Mouse (Mus musculus) hindbrain, embryonic 15.5 days (tissue): ENCODE data around the gene B3galt4. TPM values are rescaled to one million over a fixed set of nuclear protein-coding genes. Genes with fewer than 3 reads are reported as not detected.
A peak's percentile ranks its signal among the peaks of the same experiment; 100 is the strongest.

Experiments
- ATAC-seq: fragments of 200-750 bp; cut with Nextera tagmentation; 2 replicates; pipeline ENCODE4 v1.8.0; 2017; ENCODE audit warnings: low read depth, moderate number of reproducible peaks, moderate TSS enrichment; ENCODE audit not compliant: low FRiP score
- H3K27ac ChIP-seq: fragments of 300-500 bp; sonication (generic); replicated peaks from 2 replicates; pipeline ENCODE4 v1.5.1; 2015; ENCODE audit warnings: mild to moderate bottlenecking, inconsistent platforms
- H3K27me3 ChIP-seq: fragments of 300-500 bp; sonication (generic); 2 replicates; pipeline ENCODE4 v1.6.1; 2015; ENCODE audit warnings: control low read depth, inconsistent platforms
- H3K36me3 ChIP-seq: fragments of 300-500 bp; sonication (generic); 2 replicates; pipeline ENCODE4 v1.6.1; 2015; ENCODE audit warnings: control low read depth, inconsistent platforms
- H3K4me1 ChIP-seq: fragments of 300-500 bp; sonication (generic); replicated peaks from 2 replicates; pipeline ENCODE4 v1.6.1; 2015; ENCODE audit warnings: control low read depth, inconsistent platforms
- H3K4me2 ChIP-seq: fragments of 300-500 bp; sonication (generic); 2 replicates; pipeline ENCODE4 v1.6.1; 2015; ENCODE audit warnings: moderate library complexity, mild to moderate bottlenecking, inconsistent platforms
- H3K4me3 ChIP-seq: fragments of 300-500 bp; sonication (generic); 2 replicates; pipeline ENCODE4 v1.5.1; 2015; ENCODE audit warnings: mild to moderate bottlenecking, inconsistent platforms
- H3K9ac ChIP-seq: fragments of 300-500 bp; sonication (generic); 2 replicates; pipeline ENCODE4 v1.6.1; 2015; ENCODE audit warnings: inconsistent platforms
- H3K9me3 ChIP-seq: fragments of 300-500 bp; sonication (generic); 2 replicates; pipeline ENCODE4 v1.6.1; 2016; ENCODE audit warnings: control low read depth, inconsistent platforms
- WGBS: fragments of 180-500 bp; shearing (Covaris S2); methylation state at CpG from one replicate; pipeline ENCODE4 v1.1.7; 2015; 5-methylcytosine and 5-hydroxymethylcytosine counted together
- polyA plus RNA-seq: library from polyadenylated mRNA; unstranded; fragments of >200 nt; fragmentation: Nextera tagmentation; extraction: Ambion mirVana; gene quantifications from 2 replicates; pipeline ENCODE4 v1.2.1, GENCODE M21; 2015

B3galt4 gene
- polyA plus RNA-seq, 1 experiment from 2014 or later, result 14.1 TPM

DNA sequence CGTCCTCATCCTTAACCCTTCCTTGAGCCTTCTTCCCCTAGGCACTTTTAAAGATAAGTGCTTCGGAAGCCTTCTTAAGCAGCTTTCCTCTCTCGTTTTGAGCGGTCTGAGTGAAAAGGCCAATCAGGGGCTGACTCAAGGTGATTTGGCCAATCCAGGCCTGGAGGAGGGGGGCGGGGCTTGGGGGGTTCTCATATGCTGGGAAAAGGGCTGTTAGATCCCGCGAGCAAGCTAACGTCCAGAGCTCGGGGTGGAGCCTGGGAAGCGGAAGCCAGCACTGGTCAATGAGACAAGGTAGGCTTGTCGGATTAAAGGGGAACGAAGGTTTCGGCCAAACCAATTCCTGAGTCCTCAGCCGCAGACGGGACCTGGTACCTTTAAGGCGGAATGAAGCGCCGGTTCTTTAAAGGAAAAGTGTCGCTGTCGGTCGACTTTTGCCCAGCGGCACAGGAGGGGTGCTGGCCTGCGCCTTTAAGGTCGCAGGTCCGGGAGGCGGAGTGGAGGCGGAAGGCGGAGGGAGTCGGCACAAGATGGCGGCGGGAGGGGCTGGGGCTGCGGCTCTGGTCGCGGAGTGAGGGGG, 35.5 kb downstream of the B3galt4 start, which contains the start of the genes Tapbp and Zbtb22:
Tapbp (plus strand) TSS at position 229 of the 580 bp plus-strand sequence.
Zbtb22 (plus strand) TSS at position 234 of the 580 bp plus-strand sequence.
- Histone ChIP-seq H3K27ac (peak within 1 kb of the TSS; percentile 84), H3K4me3 (peak within 1 kb of the TSS; percentile 57), H3K9ac (peak within 1 kb of the TSS; percentile 52), H3K27me3 (no peaks in the 10 kb centered on the region; the same call in 1 of the 2 replicates), H3K4me2 (peak within 1 kb of the TSS; percentile 78), H3K9me3 (no peaks in the 10 kb centered on the region), H3K36me3 (peaks cover 33% of the 10 kb centered on the region), H3K4me1 (peaks cover 51% of the 10 kb centered on the region)
- peak; percentile 93 for ATAC-seq
- WGBS, result under 1% methylated on average over 31 of the region's 34 CpGs

DNA sequence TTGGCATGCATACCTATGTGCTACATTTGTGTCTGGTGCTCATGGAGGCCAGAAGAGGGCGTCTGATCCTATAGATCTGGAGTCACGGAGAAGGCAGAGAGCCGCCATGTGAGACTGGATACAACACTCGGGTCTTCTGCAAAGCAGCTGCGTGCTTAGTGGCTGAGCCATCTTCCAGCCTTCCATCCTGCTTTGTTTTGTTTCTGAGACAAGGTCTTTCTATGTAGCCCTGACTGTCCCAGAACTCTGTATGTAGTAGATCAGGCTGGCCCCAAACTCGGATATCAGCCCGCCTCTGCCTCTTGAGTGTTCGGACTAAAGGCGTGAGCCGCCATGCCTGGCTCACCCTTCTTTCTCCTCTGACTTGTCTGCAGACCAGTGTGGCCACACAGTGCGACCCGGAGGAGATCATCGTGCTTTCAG, 36.3 kb downstream of the B3galt4 start:
- H3K4me1 ChIP-seq, result peaks cover 51% of the 10 kb centered on the region

DNA sequence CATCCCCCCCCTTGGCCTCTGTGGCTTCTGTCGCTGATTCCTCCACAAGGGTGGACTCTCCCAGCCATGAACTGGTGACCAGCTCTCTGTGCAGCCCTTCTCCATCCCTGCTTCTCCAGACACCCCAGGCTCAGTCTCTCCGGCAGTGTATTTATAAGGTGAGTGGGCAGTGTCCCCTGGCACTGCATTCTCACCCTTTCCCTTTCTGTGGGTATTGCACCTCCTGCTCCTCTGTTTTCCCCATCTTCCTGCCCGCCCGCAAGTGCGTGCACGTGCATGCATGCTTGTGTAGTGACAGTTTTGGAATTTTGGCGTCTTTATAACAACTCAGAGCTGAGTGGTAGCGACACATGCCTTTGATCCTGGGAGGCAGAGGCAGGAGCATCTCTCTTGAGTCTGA, 37.4 kb downstream of the B3galt4 start:
- ATAC-seq, result no peak
- Histone ChIP-seq H3K4me3 (no peak overlapping the region), H3K27ac (no peak overlapping the region), H3K27me3 (no peaks in the 10 kb centered on the region; the same call in 1 of the 2 replicates), H3K4me1 (peaks cover 45% of the 10 kb centered on the region), H3K4me2 (no peak overlapping the region), H3K9ac (no peak overlapping the region), H3K36me3 (peaks cover 33% of the 10 kb centered on the region), H3K9me3 (no peaks in the 10 kb centered on the region)
- 96% methylated on average over 8 of the region's 8 CpGs for WGBS

More for the DNA sequence above, 36.3 kb downstream of the B3galt4 start:
- peaks cover 33% of the 10 kb centered on the region for H3K36me3 ChIP-seq
- H3K4me2 ChIP-seq, result peak overlapping the region; percentile 78
- 68% methylated on average over 13 of the region's 13 CpGs for WGBS
- no peak overlapping the region; the same call in 1 of the 2 replicates for H3K27ac ChIP-seq
- no peaks in the 10 kb centered on the region; the same call in 1 of the 2 replicates for H3K27me3 ChIP-seq
- H3K9ac ChIP-seq, result no peak overlapping the region
- H3K4me3 ChIP-seq, result 0 out of 2 replicates have a peak overlapping the region, but pooled peaks have one; percentile 57
- H3K9me3 ChIP-seq, result no peaks in the 10 kb centered on the region
- no peak for ATAC-seq

DNA sequence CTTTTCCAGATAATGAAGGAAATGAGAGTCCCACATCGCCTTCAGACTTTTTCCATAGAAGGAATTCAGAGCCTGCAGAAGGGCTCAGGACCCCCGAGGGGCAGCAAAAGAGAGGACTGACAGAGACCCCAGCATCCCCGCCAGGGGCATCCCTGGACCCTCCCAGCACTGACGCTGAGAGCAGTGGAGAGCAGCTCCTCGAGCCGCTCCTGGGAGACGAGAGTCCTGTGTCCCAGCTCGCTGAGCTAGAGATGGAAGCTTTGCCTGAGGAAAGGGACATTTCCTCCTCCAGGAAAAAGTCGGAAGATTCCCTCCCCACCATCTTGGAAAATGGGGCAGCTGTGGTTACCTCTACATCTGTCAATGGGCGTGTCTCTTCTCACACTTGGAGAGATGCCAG, 38.0 kb downstream of the B3galt4 start:
- no peak for ATAC-seq
- Histone ChIP-seq H3K4me1 (peaks cover 45% of the 10 kb centered on the region), H3K27me3 (no peaks in the 10 kb centered on the region; the same call in 1 of the 2 replicates), H3K9me3 (no peaks in the 10 kb centered on the region), H3K4me2 (no peak overlapping the region), H3K27ac (no peak overlapping the region), H3K9ac (no peak overlapping the region), H3K36me3 (peaks cover 31% of the 10 kb centered on the region), H3K4me3 (no peak overlapping the region)
- 89% methylated on average over 10 of the region's 10 CpGs for WGBS

DNA sequence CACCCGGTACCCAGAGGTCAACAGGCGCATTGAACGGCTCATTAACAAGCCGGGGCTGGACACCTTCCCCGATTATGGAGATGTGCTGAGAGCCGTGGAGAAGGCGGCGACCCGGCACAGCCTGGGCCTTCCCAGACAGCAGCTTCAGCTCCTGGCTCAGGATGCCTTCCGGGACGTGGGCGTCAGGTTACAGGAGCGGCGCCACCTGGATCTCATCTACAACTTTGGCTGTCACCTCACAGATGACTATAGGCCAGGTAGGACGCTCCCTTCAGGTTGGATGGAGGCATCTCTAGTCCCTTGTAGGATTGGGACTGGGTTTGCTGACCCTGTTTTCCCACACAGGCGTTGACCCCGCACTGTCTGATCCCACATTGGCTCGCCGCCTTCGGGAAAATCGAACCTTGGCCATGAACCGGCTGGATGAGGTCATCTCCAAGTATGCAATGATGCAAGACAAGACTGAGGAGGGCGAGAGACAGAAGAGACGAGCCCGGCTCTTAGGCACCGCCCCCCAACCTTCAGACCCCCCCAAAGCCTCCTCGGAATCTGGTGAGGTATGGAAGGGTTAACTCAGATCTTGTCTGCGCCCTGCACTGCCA, 39.4 kb downstream of the B3galt4 start:
- no peak overlapping the region for H3K4me2 ChIP-seq
- ATAC-seq, result no peak
- no peaks in the 10 kb centered on the region for H3K27me3 ChIP-seq
- no peak overlapping the region for H3K9ac ChIP-seq
- peaks cover 48% of the 10 kb centered on the region for H3K4me1 ChIP-seq
- 90% methylated on average over 28 of the region's 28 CpGs for WGBS
- H3K4me3 ChIP-seq, result no peak overlapping the region
- H3K36me3 ChIP-seq, result peaks cover 31% of the 10 kb centered on the region
- H3K27ac ChIP-seq, result no peak overlapping the region
- no peaks in the 10 kb centered on the region for H3K9me3 ChIP-seq

DNA sequence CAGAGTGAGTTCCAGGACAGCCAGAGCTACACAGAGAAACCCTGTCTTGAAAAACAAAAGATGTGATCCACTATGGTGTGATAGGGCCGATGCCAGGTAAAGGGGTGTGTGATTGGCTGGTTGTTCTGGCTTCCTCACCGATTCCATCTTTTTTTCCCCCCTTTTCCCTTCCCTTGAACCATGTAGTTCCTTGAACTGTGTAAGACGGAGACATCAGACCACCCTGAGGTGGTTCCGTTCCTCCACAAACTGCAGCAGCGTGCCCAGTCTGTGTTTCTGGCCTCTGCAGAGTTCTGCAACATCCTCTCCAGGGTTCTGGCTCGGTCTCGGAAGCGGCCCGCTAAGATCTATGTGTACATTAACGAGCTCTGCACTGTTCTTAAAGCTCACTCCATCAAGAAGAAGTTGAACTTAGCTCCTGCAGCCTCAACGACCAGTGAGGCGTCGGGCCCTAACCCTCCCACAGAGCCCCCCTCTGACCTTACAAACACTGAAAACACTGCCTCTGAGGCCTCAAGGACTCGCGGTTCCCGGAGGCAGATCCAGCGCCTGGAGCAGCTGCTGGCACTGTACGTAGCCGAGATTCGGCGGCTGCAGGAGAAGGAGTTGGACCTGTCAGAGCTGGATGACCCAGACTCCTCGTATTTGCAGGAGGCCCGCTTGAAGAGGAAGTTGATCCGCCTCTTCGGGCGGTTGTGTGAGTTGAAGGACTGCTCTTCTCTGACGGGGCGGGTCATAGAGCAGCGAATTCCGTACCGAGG, 40.1 kb downstream of the B3galt4 start:
- no peak overlapping the region for H3K4me3 ChIP-seq
- no peaks in the 10 kb centered on the region for H3K27me3 ChIP-seq
- no peak overlapping the region for H3K9ac ChIP-seq
- ATAC-seq, result no peak
- H3K9me3 ChIP-seq, result no peaks in the 10 kb centered on the region
- 90% methylated on average over 31 of the region's 31 CpGs for WGBS
- H3K4me1 ChIP-seq, result peaks cover 42% of the 10 kb centered on the region
- peaks cover 31% of the 10 kb centered on the region for H3K36me3 ChIP-seq
- H3K4me2 ChIP-seq, result 0 out of 2 replicates have a peak overlapping the region, but pooled peaks have one; percentile 93
- no peak overlapping the region for H3K27ac ChIP-seq

DNA sequence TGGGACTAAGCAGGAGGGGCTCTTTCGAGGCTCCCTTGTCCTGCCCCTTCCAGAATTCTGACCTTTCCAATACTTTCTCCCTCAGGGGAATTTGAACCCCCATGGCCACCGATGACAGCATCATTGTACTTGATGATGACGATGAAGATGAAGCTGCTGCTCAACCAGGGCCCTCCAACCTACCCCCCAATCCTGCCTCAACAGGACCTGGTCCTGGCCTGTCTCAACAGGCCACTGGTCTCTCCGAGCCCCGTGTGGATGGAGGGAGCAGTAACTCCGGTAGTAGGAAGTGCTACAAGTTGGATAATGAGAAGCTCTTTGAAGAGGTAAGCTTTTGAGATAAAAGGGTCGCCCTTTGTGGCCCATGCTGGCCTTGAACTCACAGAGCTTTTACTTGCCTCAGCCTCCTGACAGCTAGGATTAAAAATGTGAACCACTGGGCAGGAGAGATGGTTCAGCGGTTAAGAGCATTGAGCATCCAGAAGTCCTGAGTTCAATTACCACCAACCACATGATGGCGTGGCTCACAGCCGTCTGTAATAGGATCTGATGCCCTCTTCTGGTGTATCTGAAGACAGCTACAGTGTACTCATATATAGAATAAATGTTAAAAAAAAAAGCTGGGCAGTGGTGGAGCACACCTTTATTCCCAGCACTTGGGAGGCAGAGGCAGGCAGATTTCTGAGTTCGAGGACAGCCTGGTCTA, 40.8 kb downstream of the B3galt4 start:
- peaks cover 31% of the 10 kb centered on the region for H3K36me3 ChIP-seq
- peak overlapping the region; percentile 81 for H3K9ac ChIP-seq
- H3K9me3 ChIP-seq, result no peaks in the 10 kb centered on the region
- H3K27ac ChIP-seq, result peak overlapping the region; percentile 82; the same call in 1 of the 2 replicates
- H3K4me3 ChIP-seq, result peak overlapping the region; percentile 72
- peaks cover 41% of the 10 kb centered on the region for H3K4me1 ChIP-seq
- H3K4me2 ChIP-seq, result peak overlapping the region; percentile 93
- no peak for ATAC-seq
- no peaks in the 10 kb centered on the region for H3K27me3 ChIP-seq
- 50% methylated on average over 11 of the region's 11 CpGs for WGBS

DNA sequence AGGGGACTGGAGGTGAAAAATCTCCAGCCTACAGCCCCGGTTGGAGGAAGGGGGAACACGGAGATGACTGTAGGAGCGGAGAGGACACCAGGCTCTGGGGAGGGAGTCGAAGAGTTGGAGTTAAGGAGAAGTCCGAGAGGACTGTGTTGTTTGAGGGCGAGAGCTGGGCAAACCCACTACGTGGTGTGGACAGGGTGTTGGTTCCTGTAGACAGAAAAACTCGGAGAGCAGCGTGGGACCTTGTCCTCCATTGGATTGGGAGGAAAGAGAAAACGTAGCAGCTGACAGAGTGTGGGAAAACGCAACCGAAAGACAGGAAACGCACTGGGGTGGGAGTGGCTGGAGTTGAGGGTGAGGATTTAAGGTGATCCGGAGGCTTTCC, 41.4 kb downstream of the B3galt4 start:
- Histone ChIP-seq H3K36me3 (peaks cover 31% of the 10 kb centered on the region), H3K27me3 (no peaks in the 10 kb centered on the region), H3K27ac (peak overlapping the region; percentile 82), H3K9me3 (no peaks in the 10 kb centered on the region), H3K4me1 (peaks cover 34% of the 10 kb centered on the region), H3K9ac (peak overlapping the region; percentile 81), H3K4me2 (peak overlapping the region; percentile 93), H3K4me3 (peak overlapping the region; percentile 72)
- ATAC-seq, result peak; percentile 1; the same call in 1 of the 2 replicates
- WGBS, result under 1% methylated on average over 14 of the region's 14 CpGs

DNA sequence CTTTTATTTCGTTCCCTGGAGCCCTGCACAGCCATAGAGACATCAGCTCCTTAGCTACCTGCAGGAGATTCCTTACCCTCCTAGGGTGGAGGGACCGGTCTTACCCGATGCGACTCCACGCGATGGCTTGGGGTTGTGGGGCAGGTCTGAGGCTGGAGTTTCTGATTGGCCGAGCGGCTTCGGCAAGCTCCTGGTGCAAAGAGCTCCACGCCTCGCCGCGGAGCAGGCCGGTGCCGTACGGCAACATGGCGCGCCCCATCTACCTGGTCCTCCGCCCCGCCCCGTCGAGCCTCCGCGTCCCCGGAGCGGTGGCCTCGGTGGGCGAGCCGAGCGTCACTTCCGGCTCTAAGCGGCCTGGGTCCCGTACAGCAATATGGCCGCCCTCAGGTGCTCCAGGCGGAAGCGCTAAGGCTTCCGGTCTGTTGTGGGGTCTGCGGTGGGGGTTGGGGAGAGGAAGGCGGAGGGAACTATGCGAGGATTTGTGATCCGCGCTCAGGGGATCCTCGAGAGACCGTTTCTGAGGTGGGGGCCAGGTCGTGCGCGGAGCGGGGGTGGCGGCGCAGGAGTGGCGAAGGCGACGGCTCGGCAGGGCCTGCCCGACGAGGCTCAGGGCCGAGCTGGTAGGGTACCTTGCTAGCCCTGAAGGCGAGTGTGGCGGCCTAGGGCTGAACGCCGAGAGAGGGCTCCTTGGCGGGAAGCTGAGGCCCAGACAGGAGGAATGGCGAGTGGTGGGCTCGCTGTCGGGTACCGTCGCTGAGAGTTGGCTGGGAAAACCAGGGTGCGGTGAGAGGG, 42.0 kb downstream of the B3galt4 start, which contains the start of gene Daxx:
Daxx (plus strand) TSS at position 338 of the 792 bp plus-strand sequence.
- ATAC-seq, result peak; percentile 98
- Histone ChIP-seq H3K27ac (peak within 1 kb of the TSS; percentile 84), H3K4me3 (peak within 1 kb of the TSS; percentile 72), H3K27me3 (no peaks in the 10 kb centered on the region), H3K36me3 (peaks cover 28% of the 10 kb centered on the region), H3K9ac (peak within 1 kb of the TSS; percentile 81), H3K4me2 (peak within 1 kb of the TSS; percentile 93), H3K4me1 (peaks cover 29% of the 10 kb centered on the region), H3K9me3 (no peaks in the 10 kb centered on the region)
- under 1% methylated on average over 68 of the region's 68 CpGs for WGBS

DNA sequence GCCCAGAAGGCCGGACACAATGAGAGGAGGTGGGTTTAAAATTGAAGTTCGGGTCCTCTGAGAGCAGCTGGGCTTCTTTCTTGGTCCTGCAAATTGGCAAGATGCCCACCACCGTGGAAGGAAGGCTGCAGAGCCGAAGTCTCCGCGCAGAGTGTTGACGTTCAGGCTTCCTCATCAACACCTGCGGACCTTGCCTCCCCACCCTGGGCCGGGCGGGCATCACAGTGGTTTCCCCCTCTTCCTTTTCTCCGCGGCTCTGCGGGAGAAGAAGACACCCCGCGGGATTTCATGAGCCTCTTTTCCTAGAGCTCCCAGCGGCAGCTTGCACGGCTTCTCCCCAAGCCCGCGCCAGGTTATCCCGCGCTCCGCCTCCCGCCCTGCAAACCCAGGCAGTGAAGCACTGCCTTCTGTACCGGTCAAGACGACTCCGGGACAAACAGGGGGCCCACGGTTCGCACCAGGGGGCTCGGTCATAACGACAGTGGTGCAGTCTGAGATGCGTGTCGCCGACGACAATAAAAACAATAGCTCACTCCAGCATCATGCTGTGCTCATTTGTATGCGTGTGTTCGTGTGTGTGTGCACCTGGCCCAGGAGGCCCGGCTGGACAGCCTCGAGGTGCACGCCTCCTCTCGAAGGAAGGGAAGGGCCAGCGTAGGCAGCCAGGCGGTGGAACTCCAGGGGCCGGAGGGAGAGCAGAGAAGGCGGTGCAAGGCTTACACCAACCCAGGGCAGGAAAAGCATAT, 42.8 kb downstream of the B3galt4 start:
- Histone ChIP-seq H3K9me3 (no peaks in the 10 kb centered on the region), H3K9ac (peak overlapping the region; percentile 59), H3K4me1 (peaks cover 29% of the 10 kb centered on the region), H3K4me2 (peak overlapping the region; percentile 93), H3K27ac (peak overlapping the region; percentile 84), H3K27me3 (no peaks in the 10 kb centered on the region), H3K4me3 (peak overlapping the region; percentile 72), H3K36me3 (peaks cover 20% of the 10 kb centered on the region)
- peak; percentile 0; the same call in 1 of the 2 replicates for ATAC-seq
- WGBS, result under 1% methylated on average over 41 of the region's 44 CpGs
